Mouse (Mus musculus) lung, adult 2 months (tissue): ENCODE data around the gene Fau.

Source experiments
- CTCF ChIP-seq: fragments of 200-500 bp; IDR thresholded peaks from 2 replicates; pipeline ENCODE4 v1.5.1; 2011; ENCODE audit warnings: mild to moderate bottlenecking, low read length, control low read depth; ENCODE audit not compliant: insufficient read depth
- POLR2A ChIP-seq: fragments of 200-500 bp; IDR thresholded peaks from 2 replicates; pipeline ENCODE4 v1.6.1; 2011; ENCODE audit warnings: low read depth, mild to moderate bottlenecking, control low read depth, low read length, borderline replicate concordance; ENCODE audit errors: extremely low read depth

DNA sequence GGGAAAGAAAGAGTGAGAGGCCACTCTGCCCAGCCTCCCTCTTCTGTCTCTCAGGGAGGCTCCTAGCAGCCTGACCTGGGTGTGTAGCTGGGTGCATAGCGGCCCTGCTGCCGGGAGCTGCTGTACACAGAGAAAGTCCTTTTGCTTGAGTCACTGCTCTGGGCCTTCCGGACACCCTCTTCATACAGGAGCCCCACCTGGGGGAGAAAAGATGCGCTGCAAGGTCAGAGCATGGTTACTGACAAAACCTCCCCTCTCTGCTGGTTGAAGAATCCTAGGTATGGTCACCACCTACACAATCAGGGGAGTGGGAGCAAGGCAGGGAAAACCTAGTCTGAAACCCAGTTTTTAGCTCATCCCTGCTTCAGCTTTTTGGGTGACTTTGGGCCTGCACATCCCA, 11.3 kb downstream of the Fau start:
- TF ChIP-seq POLR2A (no peak), CTCF (no peak)
